Mouse (Mus musculus) limb, embryonic 10.5 days (tissue): ENCODE data around the gene Nfyb. TPM values are rescaled to one million over a fixed set of nuclear protein-coding genes. Genes with fewer than 3 reads are reported as not detected.

ENCODE experiments used
- DNase-seq: peaks from one replicate; pipeline ENCODE4 v3.0.0-alpha.2; 2017; ENCODE audit warnings: low spot score
- H3K27ac ChIP-seq: fragments of 300-500 bp; sonication (generic); 2 replicates; pipeline ENCODE4 v1.5.1; 2016; ENCODE audit warnings: mild to moderate bottlenecking
- H3K27me3 ChIP-seq: fragments of 300-500 bp; sonication (generic); 2 replicates; pipeline ENCODE4 v1.6.1; 2016; ENCODE audit warnings: low read depth, mild to moderate bottlenecking; ENCODE audit not compliant: poor library complexity, severe bottlenecking
- H3K36me3 ChIP-seq: fragments of 300-500 bp; sonication (generic); 2 replicates; pipeline ENCODE4 v1.6.1; 2016; ENCODE audit warnings: mild to moderate bottlenecking, moderate library complexity
- H3K4me1 ChIP-seq: fragments of 300-500 bp; sonication (generic); 2 replicates; pipeline ENCODE4 v1.6.1; 2016
- H3K4me3 ChIP-seq: fragments of 300-500 bp; sonication (generic); 2 replicates; pipeline ENCODE4 v1.5.1; 2016; ENCODE audit warnings: mild to moderate bottlenecking, moderate library complexity
- H3K9me3 ChIP-seq: fragments of 300-500 bp; sonication (generic); replicated peaks from 2 replicates; pipeline ENCODE4 v1.6.1; 2016; ENCODE audit warnings: mild to moderate bottlenecking
- WGBS: fragments of 180-500 bp; shearing (Covaris S2); methylation state at CpG from one replicate; pipeline ENCODE4 v1.1.7; 2016; 5-methylcytosine and 5-hydroxymethylcytosine counted together
- polyA plus RNA-seq: library from polyadenylated mRNA; unstranded; fragments of >200 nt; fragmentation: Nextera tagmentation; extraction: Ambion mirVana; gene quantifications from 2 replicates; pipeline ENCODE4 v1.2.1, GENCODE M21; 2016

Nfyb gene
- polyA plus RNA-seq, 1 experiment from 2014 or later, result 64.1 TPM

DNA sequence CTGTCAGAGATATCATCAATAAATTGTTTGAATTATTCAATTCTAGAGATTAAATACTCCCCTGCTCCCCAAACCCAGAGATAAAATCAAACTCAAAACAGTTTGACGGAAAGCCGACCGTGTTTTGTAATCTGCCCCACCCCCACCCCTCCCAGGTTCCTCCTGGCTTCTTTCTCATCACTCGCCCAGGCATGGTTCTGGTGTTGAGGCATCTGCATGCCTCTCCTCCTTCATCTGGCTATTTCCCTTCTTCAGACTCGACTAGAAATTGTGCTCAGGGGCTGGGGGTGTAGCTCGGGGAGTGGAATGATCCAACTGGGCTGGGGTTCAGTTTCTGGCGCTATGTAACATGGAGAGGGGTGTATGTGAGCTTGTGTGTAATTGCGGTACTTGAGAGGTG is 31.8 kb upstream of the Nfyb start:
- peak overlapping the region; percentile 1; the same call in 1 of the 2 replicates for H3K27ac ChIP-seq
- WGBS, result 45% methylated on average over 8 of the region's 8 CpGs

DNA sequence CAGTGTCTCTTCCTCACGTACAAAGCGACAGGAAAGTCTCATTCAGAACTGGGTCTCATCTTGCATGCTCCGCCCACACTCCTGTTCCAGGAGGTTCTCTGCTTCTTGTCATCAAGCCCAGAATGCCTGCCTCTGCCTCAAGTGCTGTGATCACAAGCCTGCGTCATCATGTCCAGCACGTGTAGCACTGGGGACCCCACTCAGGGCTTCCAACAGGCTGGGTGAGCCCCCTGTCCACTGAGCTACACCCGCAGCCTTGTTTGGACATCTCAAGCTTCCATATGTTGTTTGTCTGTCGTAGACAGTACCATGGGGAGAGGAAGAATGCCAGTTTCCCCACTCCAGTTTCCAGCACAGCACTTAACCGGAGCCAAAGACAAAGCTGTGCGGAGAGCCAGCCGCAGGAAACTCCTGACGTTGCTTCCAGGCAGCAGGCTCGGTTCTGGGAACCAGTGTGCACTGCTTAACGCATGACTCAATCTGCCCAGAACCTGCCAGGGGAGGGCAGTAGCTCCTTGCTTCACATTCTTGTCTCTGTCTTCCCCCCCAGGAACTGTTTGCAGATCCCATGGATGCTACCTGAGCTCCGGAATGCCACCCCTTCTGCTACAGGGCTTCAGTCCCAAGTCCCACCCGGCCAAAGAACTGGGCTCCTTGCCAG is 31.3 kb upstream of the Nfyb start:
- DNase-seq, result no peak
- H3K27ac ChIP-seq, result peak overlapping the region; percentile 1; the same call in 1 of the 2 replicates
- no peaks in the 10 kb centered on the region for H3K27me3 ChIP-seq
- no peaks in the 10 kb centered on the region for H3K9me3 ChIP-seq
- WGBS, result 49% methylated on average over 15 of the region's 15 CpGs
- peaks cover 13% of the 10 kb centered on the region for H3K4me1 ChIP-seq
- H3K36me3 ChIP-seq, result no peaks in the 10 kb centered on the region
- peak overlapping the region; percentile 6; the same call in 1 of the 2 replicates for H3K4me3 ChIP-seq

More for the DNA sequence above, 31.8 kb upstream of the Nfyb start:
- no peak for DNase-seq
- Histone ChIP-seq H3K4me3 (peak overlapping the region; percentile 6; the same call in 1 of the 2 replicates), H3K36me3 (no peaks in the 10 kb centered on the region), H3K9me3 (no peaks in the 10 kb centered on the region), H3K4me1 (peaks cover 13% of the 10 kb centered on the region), H3K27me3 (no peaks in the 10 kb centered on the region)

DNA sequence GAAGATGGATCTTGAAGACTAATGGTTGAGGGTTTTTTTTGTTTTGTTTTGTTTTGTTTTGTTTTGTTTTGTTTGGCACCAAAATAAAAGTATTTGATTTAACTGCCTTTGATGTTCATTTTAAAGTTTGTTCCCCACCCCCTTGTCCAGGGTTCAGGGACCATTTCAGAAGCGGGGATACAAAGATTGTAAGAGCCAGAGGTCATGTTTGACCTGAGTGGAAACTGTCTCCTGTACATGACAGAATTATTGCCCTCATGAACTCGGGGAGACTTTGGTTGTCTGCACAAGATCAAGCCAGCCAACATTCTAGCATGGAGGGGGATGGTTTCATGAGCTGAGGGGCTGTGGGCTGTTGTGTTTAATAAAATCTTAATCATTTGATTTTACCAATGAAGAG is 28.4 kb upstream of the Nfyb start:
- no peaks in the 10 kb centered on the region for H3K27me3 ChIP-seq
- no peak overlapping the region for H3K4me3 ChIP-seq
- no peak for DNase-seq
- no peak overlapping the region for H3K27ac ChIP-seq
- 70% methylated on average over 2 of the region's 2 CpGs for WGBS
- no peaks in the 10 kb centered on the region for H3K9me3 ChIP-seq
- H3K4me1 ChIP-seq, result peaks cover 13% of the 10 kb centered on the region
- no peaks in the 10 kb centered on the region for H3K36me3 ChIP-seq

DNA sequence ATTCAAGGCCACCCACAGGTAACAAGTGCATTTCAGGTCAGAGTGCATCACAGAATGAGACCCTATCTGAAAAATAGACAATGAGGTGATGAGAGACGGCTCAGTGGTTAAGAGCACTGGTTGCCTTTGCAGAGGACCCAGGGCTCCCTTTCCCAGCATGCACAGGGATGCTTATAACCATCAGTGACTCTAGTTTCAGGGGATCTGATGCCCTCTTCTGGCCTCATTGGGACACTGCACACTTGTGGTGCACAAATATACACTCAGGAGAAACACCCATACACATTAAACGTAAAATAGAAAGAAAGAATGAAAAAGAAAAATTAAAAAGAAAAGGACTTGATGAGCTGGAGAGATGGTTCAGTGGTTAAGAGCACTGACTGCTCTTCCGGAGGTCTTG is 27.8 kb upstream of the Nfyb start:
- H3K27ac ChIP-seq, result no peak overlapping the region
- H3K4me3 ChIP-seq, result no peak overlapping the region
- 92% methylated on average over 3 of the region's 3 CpGs for WGBS
- no peaks in the 10 kb centered on the region for H3K27me3 ChIP-seq
- no peaks in the 10 kb centered on the region for H3K9me3 ChIP-seq
- no peak for DNase-seq
- peaks cover 11% of the 10 kb centered on the region for H3K4me1 ChIP-seq
- H3K36me3 ChIP-seq, result no peaks in the 10 kb centered on the region

DNA sequence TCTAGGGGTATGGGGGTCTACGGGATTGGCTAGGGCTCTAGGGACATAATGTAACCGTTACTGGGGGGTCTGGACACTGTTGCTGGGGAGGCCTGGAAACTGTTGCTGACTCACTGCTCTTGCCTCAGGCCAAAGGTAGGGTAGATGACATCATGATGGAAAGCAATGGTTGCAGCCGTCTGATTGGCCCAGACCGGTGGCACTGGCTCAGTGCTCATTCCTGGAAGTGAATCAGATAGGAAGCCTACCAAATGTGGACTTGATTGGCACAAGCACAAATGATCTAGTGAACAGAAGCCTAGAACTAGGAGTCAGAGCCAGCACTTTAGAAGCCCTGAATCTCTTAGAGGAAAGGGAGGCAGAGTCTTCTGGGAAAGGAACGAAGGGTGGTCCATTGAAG is 26.6 kb upstream of the Nfyb start:
- H3K36me3 ChIP-seq, result no peaks in the 10 kb centered on the region
- no peaks in the 10 kb centered on the region for H3K9me3 ChIP-seq
- no peak overlapping the region for H3K4me3 ChIP-seq
- no peak for DNase-seq
- no peak overlapping the region for H3K27ac ChIP-seq
- 89% methylated on average over 5 of the region's 5 CpGs for WGBS
- peaks cover 6% of the 10 kb centered on the region; the same call in 1 of the 2 replicates for H3K4me1 ChIP-seq
- H3K27me3 ChIP-seq, result no peaks in the 10 kb centered on the region

DNA sequence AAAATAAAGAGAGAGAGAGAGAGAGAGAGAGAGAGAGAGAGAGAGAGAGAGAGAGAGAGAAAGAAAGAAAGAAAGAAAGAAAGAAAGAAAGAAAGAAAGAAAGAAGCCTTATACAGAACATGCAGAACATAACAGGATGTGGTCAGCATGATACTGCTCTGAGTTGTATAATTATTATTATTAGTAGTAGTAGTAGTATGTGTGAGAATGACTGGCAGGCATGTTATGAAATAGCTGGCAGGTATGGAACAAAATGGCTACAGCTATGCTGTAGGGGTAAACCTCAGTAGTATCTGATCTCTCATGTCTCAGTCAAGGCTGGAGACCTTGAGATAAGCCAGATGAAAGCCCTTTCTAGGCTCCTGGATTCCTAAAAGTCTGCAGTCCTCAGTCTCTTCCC is 25.2 kb upstream of the Nfyb start:
- no peaks in the 10 kb centered on the region for H3K4me1 ChIP-seq

DNA sequence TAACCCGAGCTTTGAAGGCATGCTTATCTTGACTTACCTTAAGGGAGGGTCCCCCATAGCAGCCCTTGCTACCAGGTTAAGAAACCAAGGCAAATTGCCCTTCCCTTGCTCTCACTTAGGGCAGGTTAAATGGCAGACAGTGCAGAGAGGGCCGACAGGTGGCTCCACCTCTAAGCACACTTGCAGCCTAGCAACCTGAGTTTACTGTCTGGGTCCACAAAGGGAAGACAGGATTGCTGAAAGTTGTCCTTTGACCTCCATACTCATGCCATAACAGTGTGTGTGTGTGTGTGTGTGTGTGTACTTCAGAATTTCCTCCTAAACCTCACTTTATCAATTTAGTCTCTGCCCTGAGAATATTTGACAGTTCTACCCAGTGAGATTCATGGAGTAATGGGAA is 18.5 kb upstream of the Nfyb start:
- no peak for DNase-seq
- Histone ChIP-seq H3K9me3 (no peaks in the 10 kb centered on the region), H3K4me1 (peaks cover 6% of the 10 kb centered on the region), H3K4me3 (no peak overlapping the region), H3K36me3 (no peaks in the 10 kb centered on the region), H3K27ac (no peak overlapping the region), H3K27me3 (no peaks in the 10 kb centered on the region)
- WGBS, result 35% methylated on average over 2 of the region's 2 CpGs

More for the DNA sequence above, 25.2 kb upstream of the Nfyb start:
- Histone ChIP-seq H3K4me3 (no peak overlapping the region), H3K27ac (no peak overlapping the region), H3K9me3 (no peaks in the 10 kb centered on the region), H3K36me3 (no peaks in the 10 kb centered on the region), H3K27me3 (no peaks in the 10 kb centered on the region)
- no peak for DNase-seq

DNA sequence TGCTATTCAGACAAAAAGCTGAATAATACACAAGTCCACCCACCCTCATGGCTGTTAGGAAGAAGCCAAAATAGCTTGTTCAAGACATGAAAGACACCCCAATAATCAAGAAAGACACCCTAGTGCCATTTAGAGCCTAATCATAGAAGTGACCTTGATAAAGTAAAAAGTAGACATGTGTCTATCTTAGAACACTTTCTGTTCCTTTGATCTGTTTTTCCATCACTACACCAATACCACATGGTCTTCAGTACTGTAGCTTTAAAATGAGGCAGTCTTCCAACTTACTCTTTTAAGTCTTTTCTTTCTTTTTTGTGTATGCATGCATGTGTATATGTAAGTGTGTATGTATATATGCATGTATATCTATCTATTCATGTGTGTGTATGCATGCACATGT is 16.9 kb upstream of the Nfyb start:
- H3K4me1 ChIP-seq, result peaks cover 7% of the 10 kb centered on the region
- H3K36me3 ChIP-seq, result no peaks in the 10 kb centered on the region
- no peaks in the 10 kb centered on the region for H3K9me3 ChIP-seq
- DNase-seq, result no peak
- no peak overlapping the region for H3K27ac ChIP-seq
- H3K4me3 ChIP-seq, result no peak overlapping the region
- H3K27me3 ChIP-seq, result no peaks in the 10 kb centered on the region

DNA sequence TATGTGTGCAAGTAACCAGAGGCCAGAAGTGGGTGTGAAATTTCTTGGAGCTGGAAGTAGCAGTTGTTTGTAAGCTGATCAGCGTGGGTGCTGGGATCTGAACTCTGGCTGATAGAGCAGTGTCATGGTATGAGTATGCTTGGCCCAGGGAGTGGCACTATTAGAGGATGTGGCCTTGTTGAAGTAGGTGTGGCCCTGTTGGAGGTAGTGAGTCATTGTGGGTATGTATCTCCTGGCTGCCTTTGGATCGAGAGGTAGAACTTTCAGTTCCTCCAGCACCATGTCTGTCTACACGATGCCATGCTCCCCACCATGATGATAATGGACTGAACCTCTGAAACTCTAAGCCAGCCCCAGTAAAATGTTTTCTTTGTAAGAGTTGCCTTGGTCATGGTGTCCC is 16.4 kb upstream of the Nfyb start:
- Histone ChIP-seq H3K27ac (no peak overlapping the region), H3K36me3 (no peaks in the 10 kb centered on the region), H3K4me1 (peaks cover 7% of the 10 kb centered on the region), H3K27me3 (no peaks in the 10 kb centered on the region), H3K4me3 (no peak overlapping the region), H3K9me3 (no peaks in the 10 kb centered on the region)
- no peak for DNase-seq
- WGBS, result 100% methylated on average over 3 of the region's 3 CpGs

DNA sequence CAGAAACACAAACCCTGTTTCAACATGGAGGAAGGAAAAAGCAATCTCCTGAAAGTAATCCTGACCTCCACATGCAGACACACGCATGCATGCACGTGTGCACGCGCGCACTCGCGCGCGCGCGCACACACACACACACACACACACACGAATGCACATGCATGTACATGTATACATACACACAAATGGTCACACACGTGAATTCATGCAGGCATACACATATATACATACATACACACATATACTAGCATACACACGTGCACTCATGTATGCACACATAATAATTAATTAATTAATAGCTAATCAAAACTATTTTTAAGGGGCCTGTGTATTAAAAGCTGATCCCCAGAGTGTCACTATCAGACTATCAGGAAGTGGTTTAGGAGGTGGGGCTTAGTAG is 15.9 kb upstream of the Nfyb start:
- no peak overlapping the region for H3K4me3 ChIP-seq
- H3K9me3 ChIP-seq, result no peaks in the 10 kb centered on the region
- H3K4me1 ChIP-seq, result peaks cover 7% of the 10 kb centered on the region
- H3K27ac ChIP-seq, result no peak overlapping the region
- no peaks in the 10 kb centered on the region for H3K27me3 ChIP-seq
- WGBS, result 97% methylated on average over 14 of the region's 14 CpGs
- no peaks in the 10 kb centered on the region for H3K36me3 ChIP-seq
- no peak for DNase-seq

DNA sequence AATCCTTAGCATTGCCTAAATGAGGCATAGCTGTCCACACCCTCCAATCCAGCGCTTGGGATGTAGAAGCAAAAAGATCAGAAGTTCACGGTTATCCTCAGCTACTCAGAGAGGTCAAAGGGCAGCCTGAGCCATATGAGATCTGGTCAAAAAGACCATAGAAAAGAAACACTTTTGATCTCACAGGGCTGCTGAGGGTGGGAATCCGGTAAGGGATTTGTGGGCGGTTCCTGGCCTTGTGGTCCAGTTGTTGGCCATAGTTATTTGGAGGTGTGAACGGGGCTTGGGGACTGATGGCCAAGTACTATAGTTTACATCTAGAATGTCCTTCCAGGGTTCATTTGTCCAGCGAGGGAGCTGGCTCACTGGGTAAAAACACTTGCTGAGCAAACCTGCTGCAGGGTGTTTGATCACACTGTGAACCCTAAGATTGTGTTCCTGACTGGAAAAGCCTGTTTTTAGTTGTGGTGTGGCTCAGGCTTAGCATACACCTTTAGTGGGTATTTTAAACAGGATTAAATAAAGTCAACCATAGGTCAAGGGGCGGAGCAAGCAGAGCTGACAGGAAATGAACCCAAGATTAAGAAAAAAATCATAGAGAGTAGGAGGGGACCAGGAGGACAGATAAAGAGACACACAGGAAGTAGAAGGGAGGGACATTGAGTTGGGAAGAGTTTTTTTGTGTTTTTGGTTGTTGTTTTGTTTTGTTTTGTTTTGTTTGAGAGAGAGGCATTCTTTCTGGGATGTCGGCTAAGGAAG is 15.0 kb upstream of the Nfyb start:
- H3K27ac ChIP-seq, result no peak overlapping the region
- H3K36me3 ChIP-seq, result no peaks in the 10 kb centered on the region
- DNase-seq, result no peak
- H3K27me3 ChIP-seq, result no peaks in the 10 kb centered on the region
- 82% methylated on average over 8 of the region's 8 CpGs for WGBS
- H3K9me3 ChIP-seq, result no peaks in the 10 kb centered on the region
- H3K4me3 ChIP-seq, result no peak overlapping the region
- H3K4me1 ChIP-seq, result peaks cover 7% of the 10 kb centered on the region

DNA sequence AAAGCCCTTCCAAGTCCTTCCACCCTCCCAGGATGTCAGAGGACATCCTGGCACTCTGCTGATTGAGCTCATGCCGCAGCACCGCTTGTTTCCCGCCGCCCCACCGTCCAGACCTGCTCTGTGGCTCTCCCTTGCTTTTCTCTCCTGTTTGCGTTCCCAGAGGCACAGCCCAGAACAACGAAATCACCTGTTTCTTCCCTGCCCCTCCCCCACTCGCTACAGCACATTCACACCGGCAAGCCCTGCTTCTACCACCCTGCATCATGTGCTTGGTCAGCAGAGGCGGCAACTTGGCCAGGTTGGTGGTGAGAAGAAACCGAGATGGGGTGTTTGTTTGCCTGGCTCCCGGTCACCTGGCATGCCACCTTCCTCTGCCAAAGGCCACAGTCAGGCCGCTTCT is 13.9 kb upstream of the Nfyb start:
- H3K4me1 ChIP-seq, result peaks cover 7% of the 10 kb centered on the region
- peak; percentile 39 for DNase-seq
- H3K36me3 ChIP-seq, result no peaks in the 10 kb centered on the region
- 32% methylated on average over 13 of the region's 13 CpGs for WGBS
- H3K27ac ChIP-seq, result peak overlapping the region; percentile 37; the same call in 1 of the 2 replicates
- H3K27me3 ChIP-seq, result no peaks in the 10 kb centered on the region
- no peak overlapping the region for H3K4me3 ChIP-seq
- H3K9me3 ChIP-seq, result no peaks in the 10 kb centered on the region

DNA sequence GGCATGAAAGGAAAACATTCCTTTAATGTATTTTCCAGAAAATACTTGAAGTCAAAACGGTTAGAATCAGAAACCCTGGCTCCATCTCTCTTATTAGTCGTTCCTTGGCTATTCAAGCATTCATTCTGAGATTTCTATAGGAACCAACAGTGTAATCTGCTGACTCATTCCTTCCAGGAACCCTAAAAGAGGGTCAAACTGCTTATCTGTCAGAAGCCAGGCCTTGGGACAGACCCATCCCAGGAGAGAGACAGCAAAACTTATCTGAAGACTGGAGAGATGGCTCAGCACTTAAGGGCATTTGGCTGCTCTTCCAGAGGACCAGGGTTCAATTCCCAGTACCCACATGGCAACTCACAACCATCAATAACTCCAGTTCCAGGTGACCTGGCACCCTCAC is 13.1 kb upstream of the Nfyb start:
- WGBS, result 83% methylated on average over 2 of the region's 2 CpGs
- peaks cover 7% of the 10 kb centered on the region for H3K4me1 ChIP-seq

More for the DNA sequence above, 13.1 kb upstream of the Nfyb start:
- Histone ChIP-seq H3K27ac (no peak overlapping the region), H3K27me3 (no peaks in the 10 kb centered on the region), H3K36me3 (no peaks in the 10 kb centered on the region), H3K4me3 (no peak overlapping the region), H3K9me3 (no peaks in the 10 kb centered on the region)
- no peak for DNase-seq
